Mouse (Mus musculus) midbrain, embryonic 11.5 days (tissue): ENCODE measurements around the gene Actr3b. TPM values are rescaled to one million over a fixed set of nuclear protein-coding genes. Genes with fewer than 3 reads are reported as not detected.
"Not testable (repeated sequence)": the region's sequence is repeated elsewhere in the genome, so short reads cannot be mapped to it uniquely, and the experiment has no call there.

Experiments used
- ATAC-seq: fragments of 200-750 bp; cut with Nextera tagmentation; 2 replicates; pipeline ENCODE4 v1.8.0; 2017; ENCODE audit warnings: moderate TSS enrichment, moderate library complexity; ENCODE audit not compliant: low FRiP score
- DNase-seq: peaks from one replicate; pipeline ENCODE4 v3.0.0; 2015; ENCODE audit warnings: low spot score; ENCODE audit errors: missing footprints
- H3K27ac ChIP-seq: fragments of 300-500 bp; sonication (generic); 2 replicates; pipeline ENCODE4 v1.5.1; 2014; ENCODE audit warnings: low read depth, low read length
- H3K27me3 ChIP-seq: fragments of 300-500 bp; sonication (generic); 2 replicates; pipeline ENCODE4 v1.6.1; 2014; ENCODE audit warnings: mild to moderate bottlenecking, low read length, moderate library complexity, mixed read lengths; ENCODE audit not compliant: control insufficient read depth, insufficient read depth
- H3K36me3 ChIP-seq: fragments of 300-500 bp; sonication (generic); 2 replicates; pipeline ENCODE4 v1.6.1; 2014; ENCODE audit warnings: mild to moderate bottlenecking, low read length, moderate library complexity, mixed read lengths; ENCODE audit not compliant: control insufficient read depth, insufficient read depth
- H3K4me1 ChIP-seq: fragments of 300-500 bp; sonication (generic); 2 replicates; pipeline ENCODE4 v1.6.1; 2014; ENCODE audit warnings: low read length; ENCODE audit not compliant: control insufficient read depth, insufficient read depth
- H3K4me2 ChIP-seq: fragments of 300-500 bp; sonication (generic); 2 replicates; pipeline ENCODE4 v1.6.1; 2014; ENCODE audit warnings: mild to moderate bottlenecking, moderate library complexity
- H3K4me3 ChIP-seq: fragments of 300-500 bp; sonication (generic); 2 replicates; pipeline ENCODE4 v1.5.1; 2014; ENCODE audit warnings: low read depth, low read length
- H3K9ac ChIP-seq: fragments of 300-500 bp; sonication (generic); 2 replicates; pipeline ENCODE4 v1.6.1; 2014; ENCODE audit warnings: low read length
- H3K9me3 ChIP-seq: fragments of 300-500 bp; sonication (generic); 2 replicates; pipeline ENCODE4 v1.6.1; 2016; ENCODE audit warnings: low read length; ENCODE audit not compliant: control insufficient read depth
- WGBS: fragments of 180-500 bp; shearing (Covaris S2); extraction: QIAGEN DNeasy Blood & Tissue Kit; methylation state at CpG from one replicate; pipeline ENCODE4 v1.1.7; 2014; 5-methylcytosine and 5-hydroxymethylcytosine counted together
- polyA plus RNA-seq: library from polyadenylated mRNA; unstranded; fragments of >200 nt; fragmentation: Nextera tagmentation; extraction: Ambion mirVana; gene quantifications from 2 replicates; pipeline ENCODE4 v1.2.1, GENCODE M21; 2014

The Actr3b gene
- polyA plus RNA-seq, 1 experiment from 2014 or later = 7.8 TPM

- no peak overlapping the region for H3K27ac ChIP-seq
- WGBS = 82% methylated on average over 8 of the region's 8 CpGs
- H3K9me3 ChIP-seq = no peaks in the 10 kb centered on the region
- H3K4me3 ChIP-seq = no peak overlapping the region
- H3K36me3 ChIP-seq = no peaks in the 10 kb centered on the region
- DNase-seq (no peak), ATAC-seq (no peak)
- no peaks in the 10 kb centered on the region for H3K4me1 ChIP-seq
- H3K4me2 ChIP-seq = no peak overlapping the region
- H3K27me3 ChIP-seq = no peaks in the 10 kb centered on the region
- no peak overlapping the region for H3K9ac ChIP-seq
Observed at GRCm38 (mm10) chr5:25869880-25870279, 110.1 kb downstream of the Actr3b start.

GRCm38 (mm10) chr5:25870632-25871031 is 110.8 kb downstream of the Actr3b start:
- WGBS = 54% methylated on average over 3 of the region's 3 CpGs
- DNase-seq = no peak
- H3K4me3 ChIP-seq = no peak overlapping the region
- no peak for ATAC-seq
- H3K4me2 ChIP-seq = no peak overlapping the region
- no peaks in the 10 kb centered on the region for H3K4me1 ChIP-seq
- no peak overlapping the region for H3K27ac ChIP-seq
- H3K9me3 ChIP-seq = no peaks in the 10 kb centered on the region
- H3K27me3 ChIP-seq = no peaks in the 10 kb centered on the region
- H3K36me3 ChIP-seq = no peaks in the 10 kb centered on the region
- no peak overlapping the region for H3K9ac ChIP-seq

GRCm38 (mm10) chr5:25871342-25872023 is 111.7 kb downstream of the Actr3b start:
- Histone ChIP-seq H3K27ac (no peak overlapping the region), H3K4me1 (no peaks in the 10 kb centered on the region), H3K36me3 (no peaks in the 10 kb centered on the region), H3K9ac (no peak overlapping the region), H3K9me3 (no peaks in the 10 kb centered on the region), H3K27me3 (no peaks in the 10 kb centered on the region), H3K4me3 (no peak overlapping the region), H3K4me2 (no peak overlapping the region)
- no peak for DNase-seq
- WGBS = 91% methylated on average over 12 of the region's 12 CpGs
- no peak for ATAC-seq

- no peak overlapping the region for H3K27ac ChIP-seq
- H3K4me3 ChIP-seq = no peak overlapping the region
- H3K9ac ChIP-seq = no peak overlapping the region
- no peak overlapping the region for H3K4me2 ChIP-seq
- no peak for ATAC-seq
- DNase-seq = no peak
- no peaks in the 10 kb centered on the region for H3K9me3 ChIP-seq
- WGBS = 75% methylated on average over 2 of the region's 2 CpGs
- H3K4me1 ChIP-seq = no peaks in the 10 kb centered on the region
- no peaks in the 10 kb centered on the region for H3K36me3 ChIP-seq
- no peaks in the 10 kb centered on the region for H3K27me3 ChIP-seq
Observed at GRCm38 (mm10) chr5:25873046-25873445, 113.2 kb downstream of the Actr3b start.

GRCm38 (mm10) chr5:25875927-25876326 is 116.1 kb downstream of the Actr3b start:
- ATAC-seq, DNase-seq, H3K4me2 ChIP-seq, H3K4me1 ChIP-seq, H3K4me3 ChIP-seq, H3K9me3 ChIP-seq, H3K36me3 ChIP-seq, H3K27ac ChIP-seq, H3K27me3 ChIP-seq, H3K9ac ChIP-seq: not testable (repeated sequence)

GRCm38 (mm10) chr5:25877281-25877680 is 117.5 kb downstream of the Actr3b start:
- H3K4me2 ChIP-seq = no peak overlapping the region
- 90% methylated on average over 5 of the region's 5 CpGs for WGBS
- no peak overlapping the region for H3K27ac ChIP-seq
- no peaks in the 10 kb centered on the region for H3K27me3 ChIP-seq
- no peaks in the 10 kb centered on the region for H3K4me1 ChIP-seq
- no peak overlapping the region for H3K9ac ChIP-seq
- DNase-seq = no peak
- no peak for ATAC-seq
- no peaks in the 10 kb centered on the region for H3K9me3 ChIP-seq
- no peak overlapping the region for H3K4me3 ChIP-seq
- H3K36me3 ChIP-seq = no peaks in the 10 kb centered on the region

- WGBS = 87% methylated on average over 3 of the region's 3 CpGs
- DNase-seq (no peak), ATAC-seq (no peak)
- Histone ChIP-seq H3K4me3 (no peak overlapping the region), H3K36me3 (no peaks in the 10 kb centered on the region), H3K4me2 (no peak overlapping the region), H3K4me1 (no peaks in the 10 kb centered on the region), H3K9me3 (no peaks in the 10 kb centered on the region), H3K27ac (no peak overlapping the region), H3K9ac (no peak overlapping the region), H3K27me3 (no peaks in the 10 kb centered on the region)
Observed at GRCm38 (mm10) chr5:25877996-25878395, 118.2 kb downstream of the Actr3b start.

GRCm38 (mm10) chr5:25886708-25887107 is 126.9 kb downstream of the Actr3b start:
- H3K4me3 ChIP-seq = no peak overlapping the region
- H3K27me3 ChIP-seq = no peaks in the 10 kb centered on the region
- no peaks in the 10 kb centered on the region for H3K4me1 ChIP-seq
- no peak overlapping the region for H3K4me2 ChIP-seq
- no peaks in the 10 kb centered on the region for H3K36me3 ChIP-seq
- peaks cover 5% of the 10 kb centered on the region; the same call in 1 of the 2 replicates for H3K9me3 ChIP-seq
- ATAC-seq (no peak), DNase-seq (no peak)
- no peak overlapping the region for H3K27ac ChIP-seq
- no peak overlapping the region for H3K9ac ChIP-seq
- 89% methylated on average over 3 of the region's 3 CpGs for WGBS

GRCm38 (mm10) chr5:25889746-25890382 is 130.1 kb downstream of the Actr3b start:
- H3K4me3 ChIP-seq = no peak overlapping the region
- no peak for ATAC-seq
- WGBS = 66% methylated on average over 3 of the region's 3 CpGs

More at GRCm38 (mm10) chr5:25889746-25890382, 130.1 kb downstream of the Actr3b start:
- DNase-seq = no peak
- Histone ChIP-seq H3K36me3 (no peaks in the 10 kb centered on the region), H3K27ac (no peak overlapping the region), H3K4me1 (no peaks in the 10 kb centered on the region), H3K27me3 (no peaks in the 10 kb centered on the region), H3K4me2 (no peak overlapping the region), H3K9me3 (peaks cover 3% of the 10 kb centered on the region; the same call in 1 of the 2 replicates), H3K9ac (no peak overlapping the region)
